Mouse (Mus musculus): ENCODE measurements at regions not wholly inside any gene's neighbourhood (a gene's known extent, or its start where the extent isn't known, plus 50 kb on each side); places are given as distances from the start of the nearest gene placed in this dataset.

- DNase-seq (ENCODE audit: low spot score), result no peak
Measured at GRCm38 (mm10) chr1:94221006-94221405, 168.7 kb upstream of the Pdcd1 start.

GRCm38 (mm10) chr1:94217407-94217806 is 165.1 kb upstream of the Pdcd1 start:
- no peak for DNase-seq (ENCODE audit: low spot score)

GRCm38 (mm10) chr1:94208929-94209328 is 156.6 kb upstream of the Pdcd1 start:
- no peak for DNase-seq (ENCODE audit: low spot score)

GRCm38 (mm10) chr1:94207859-94208258 is 155.5 kb upstream of the Pdcd1 start:
- no peak for DNase-seq (ENCODE audit: low spot score)

GRCm38 (mm10) chr1:94203281-94203680 is 150.9 kb upstream of the Pdcd1 start:
- no peak for DNase-seq (ENCODE audit: low spot score)

GRCm38 (mm10) chr1:94183876-94184275 is 131.5 kb upstream of the Pdcd1 start:
- no peak for DNase-seq (ENCODE audit: low spot score)

- no peak for DNase-seq (ENCODE audit: low spot score)
Measured at GRCm38 (mm10) chr1:94149958-94150357, 97.6 kb upstream of the Pdcd1 start.

GRCm38 (mm10) chr1:94147015-94147414 is 94.7 kb upstream of the Pdcd1 start:
- DNase-seq (ENCODE audit: low spot score), result no peak

- DNase-seq (ENCODE audit: low spot score), result no peak
Measured at GRCm38 (mm10) chr1:94140518-94140917, 88.2 kb upstream of the Pdcd1 start.

GRCm38 (mm10) chr1:94139445-94140062 is 87.2 kb upstream of the Pdcd1 start:
- no peak for DNase-seq (ENCODE audit: low spot score)

- no peak for DNase-seq (ENCODE audit: low spot score)
Measured at GRCm38 (mm10) chr1:94136731-94137130, 84.4 kb upstream of the Pdcd1 start.

Data from gastrocnemius, adult 18-20 months (tissue).